In genomic region chr14:8044330-8044729, GRCm38 (mm10) we compare ENCODE assay signal across 9 mouse cellular contexts. TPM values are rescaled to one million over a fixed set of nuclear protein-coding genes. Genes with fewer than 3 reads are reported as not detected.
A peak's percentile ranks its signal among the peaks of the same experiment; 100 is the strongest.
DNase-seq lines count a peak whose midpoint lies in the region; ATAC-seq and TF ChIP-seq lines count a peak whose summit lies in the region.
"Had no signal": no experiment of that assay in that cellular context is flagged by ENCODE, and none has a peak within 500 bp of the region (broad histone marks: within the 10 kb centered on the region; RNA-seq: fewer than 3 reads in every experiment).

No protein-coding gene starts in this region.

- H3K27me3 ChIP-seq in limb, embryonic 14.5 days (ENCODE audit: control insufficient read depth, insufficient read depth, low read length): no peaks in the 10 kb centered on the region
- H3K27me3 ChIP-seq in limb, embryonic 10.5 days (ENCODE audit: low read depth, poor library complexity, severe bottlenecking): no peaks in the 10 kb centered on the region
- H3K27me3 ChIP-seq in forebrain, embryonic 13.5 days: no peaks in the 10 kb centered on the region

- no peaks in the 10 kb centered on the region for H3K4me1 ChIP-seq in limb, embryonic 14.5 days (ENCODE audit: control insufficient read depth, insufficient read depth, low read length)
- H3K4me1 ChIP-seq in limb, embryonic 10.5 days: no peaks in the 10 kb centered on the region
- no peaks in the 10 kb centered on the region for H3K4me1 ChIP-seq in forebrain, embryonic 13.5 days

- 69% methylated on average over 8 of the region's 8 CpGs for whole genome bisulfite sequencing in limb, embryonic 14.5 days
- WGBS in limb, embryonic 10.5 days: 73% methylated on average over 8 of the region's 8 CpGs
- WGBS in forebrain, embryonic 13.5 days: 66% methylated on average over 8 of the region's 8 CpGs

- no peak overlapping the region for H3K9ac ChIP-seq in limb, embryonic 14.5 days (ENCODE audit: low read depth, low read length, severe bottlenecking)
- H3K9ac ChIP-seq in forebrain, embryonic 13.5 days: no peak overlapping the region

- H3K9me3 ChIP-seq in limb, embryonic 14.5 days (ENCODE audit: control insufficient read depth, low read length): no peaks in the 10 kb centered on the region
- no peaks in the 10 kb centered on the region for H3K9me3 ChIP-seq in limb, embryonic 10.5 days (replicated peaks)
- no peaks in the 10 kb centered on the region for H3K9me3 ChIP-seq in forebrain, embryonic 13.5 days (replicated peaks)

- no peak overlapping the region for H3K27ac ChIP-seq in limb, embryonic 14.5 days (replicated peaks; ENCODE audit: low read depth, low read length)
- H3K27ac ChIP-seq in limb, embryonic 10.5 days: no peak overlapping the region
- no peak overlapping the region for H3K27ac ChIP-seq in forebrain, embryonic 13.5 days
- H3K27ac ChIP-seq: macrophage had no signal

- no peak overlapping the region for H3K4me3 ChIP-seq in limb, embryonic 14.5 days (replicated peaks; ENCODE audit: low read length)
- no peak overlapping the region for H3K4me3 ChIP-seq in limb, embryonic 10.5 days
- no peak overlapping the region for H3K4me3 ChIP-seq in forebrain, embryonic 13.5 days

- H3K36me3 ChIP-seq in limb, embryonic 14.5 days (ENCODE audit: control insufficient read depth, insufficient read depth, low read length): peaks cover 3% of the 10 kb centered on the region
- H3K36me3 ChIP-seq in limb, embryonic 10.5 days: peaks cover 19% of the 10 kb centered on the region
- H3K36me3 ChIP-seq in forebrain, embryonic 13.5 days (ENCODE audit: poor library complexity, severe bottlenecking): peaks cover 37% of the 10 kb centered on the region

- no peak for ATAC-seq in limb, embryonic 14.5 days (ENCODE audit: low FRiP score, low read depth)
- no peak for ATAC-seq in forebrain, embryonic 13.5 days

- TF ChIP-seq POLR2A in limb, embryonic 14.5 days (IDR thresholded peaks at IDR 0.05; ENCODE audit: borderline replicate concordance, extremely low read depth, insufficient read depth, insufficient read length): no peak

- DNase-seq in embryo, embryonic 10 days (ENCODE audit: low spot score): peak; percentile 63
- DNase-seq in embryo, embryonic 9.5 days (ENCODE audit: extremely low spot score): no peak
- peak; percentile 44 for DNase-seq in limb, embryonic 14.5 days (ENCODE audit: low spot score)
- no peak for DNase-seq in limb, embryonic 10.5 days (ENCODE audit: low spot score)
- DNase-seq in MEL-GATA-1-ER (ENCODE audit: extremely low read depth, low read depth): peak; percentile 41
- DNase-seq in embryo, embryonic 11 days: peak; percentile 68
- peak; percentile 54 for DNase-seq in thymus, postnatal 4 days

- H3K4me2 ChIP-seq in limb, embryonic 14.5 days (replicated peaks; ENCODE audit: low read depth, low read length, severe bottlenecking): no peak overlapping the region
- H3K4me2 ChIP-seq in forebrain, embryonic 13.5 days: no peak overlapping the region

RNA-seq across cellular contexts. Expression of gene Rpp14, which starts 35.8 kb away (rescaled TPM):
- 17.3 and 20.7 TPM in 2 replicates for polyA plus RNA-seq in limb, embryonic 14.5 days (2012; rRNA removed)
- polyA plus RNA-seq in limb, embryonic 14.5 days (2014; fragmentation: Nextera tagmentation; extraction: Ambion mirVana): 49.2 and 50.7 TPM in 2 replicates
- polyA plus RNA-seq in limb, embryonic 10.5 days (2016; fragmentation: Nextera tagmentation; extraction: Ambion mirVana): 51.3 and 53.6 TPM in 2 replicates
- 56.4 and 57.3 TPM in 2 replicates for polyA plus RNA-seq in forebrain, embryonic 13.5 days (2015; fragmentation: Nextera tagmentation; extraction: Ambion mirVana)

RNA-seq across cellular contexts. Expression of gene Abhd6, which starts 41.6 kb away (rescaled TPM):
- polyA plus RNA-seq in limb, embryonic 14.5 days (2012; rRNA removed): 11.2 and 11.6 TPM in 2 replicates
- polyA plus RNA-seq in limb, embryonic 14.5 days (2014; fragmentation: Nextera tagmentation; extraction: Ambion mirVana): 19.6 and 21.8 TPM in 2 replicates
- polyA plus RNA-seq in limb, embryonic 10.5 days (2016; fragmentation: Nextera tagmentation; extraction: Ambion mirVana): 13.8 and 20.9 TPM in 2 replicates
- polyA plus RNA-seq in forebrain, embryonic 13.5 days (2015; fragmentation: Nextera tagmentation; extraction: Ambion mirVana): 25.9 and 29.8 TPM in 2 replicates

RNA-seq across cellular contexts. Expression of gene Dnase1l3, which starts 50.0 kb away (rescaled TPM):
- 0.11 and 0.13 TPM in 2 replicates for polyA plus RNA-seq in limb, embryonic 14.5 days (2012; rRNA removed)
- polyA plus RNA-seq in limb, embryonic 14.5 days (2014; fragmentation: Nextera tagmentation; extraction: Ambion mirVana): 0.36 and 0.92 TPM in 2 replicates
- not detected in 2 replicates for polyA plus RNA-seq in limb, embryonic 10.5 days (2016; fragmentation: Nextera tagmentation; extraction: Ambion mirVana)
- polyA plus RNA-seq in forebrain, embryonic 13.5 days (2015; fragmentation: Nextera tagmentation; extraction: Ambion mirVana): 0.04 TPM in 1 of 2 replicates, not detected in the other

RNA-seq across cellular contexts. Expression of gene Pxk, which starts 53.7 kb away (rescaled TPM):
- polyA plus RNA-seq in limb, embryonic 14.5 days (2012; rRNA removed): 35.2 and 36.4 TPM in 2 replicates
- polyA plus RNA-seq in limb, embryonic 14.5 days (2014; fragmentation: Nextera tagmentation; extraction: Ambion mirVana): 35.4 and 37.3 TPM in 2 replicates
- polyA plus RNA-seq in limb, embryonic 10.5 days (2016; fragmentation: Nextera tagmentation; extraction: Ambion mirVana): 15.7 and 21.7 TPM in 2 replicates
- polyA plus RNA-seq in forebrain, embryonic 13.5 days (2015; fragmentation: Nextera tagmentation; extraction: Ambion mirVana): 39.4 and 40.6 TPM in 2 replicates

Comparison
In these comparisons a context has a peak if more than half of its experiments do, and no peak if none do; other contexts are left out.
1. DNase-seq: peak in embryo, embryonic 10 days (single experiment), limb, embryonic 14.5 days (single experiment), MEL-GATA-1-ER (single experiment), embryo, embryonic 11 days (single experiment) and thymus, postnatal 4 days (single experiment); none in embryo, embryonic 9.5 days (single experiment) and limb, embryonic 10.5 days (single experiment).